Mouse (Mus musculus): ENCODE results near the gene Gnb2. TPM values are rescaled to one million over a fixed set of nuclear protein-coding genes. Genes with fewer than 3 reads are reported as not detected.

The Gnb2 gene
- polyA plus RNA-seq, 1 experiment, result 762 TPM

DNA sequence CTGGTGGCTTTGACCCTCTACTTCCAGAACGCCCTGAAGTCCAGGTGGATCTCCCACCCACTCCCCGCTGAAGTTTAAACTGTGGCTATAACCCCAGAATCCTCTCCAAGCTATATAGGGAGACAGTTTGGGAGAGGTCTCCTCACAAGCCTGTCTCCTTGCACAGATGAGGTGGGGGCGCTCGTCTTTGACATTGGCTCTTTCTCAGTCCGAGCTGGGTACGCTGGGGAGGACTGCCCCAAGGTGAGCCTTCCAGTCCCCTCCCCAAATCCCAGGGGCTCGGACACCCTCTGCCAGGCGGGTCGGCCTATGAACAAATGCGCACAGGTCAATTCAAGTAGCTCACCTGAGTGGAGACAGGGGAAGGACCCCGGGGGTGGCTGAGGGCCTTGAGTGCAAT, 20.6 kb upstream of the Gnb2 start:
- no peak overlapping the region for H3K4me3 ChIP-seq (ENCODE audit: extremely low read depth, insufficient read depth, insufficient read length)
- DNase-seq (ENCODE audit: low read depth in 1 of 2, low spot score in 2 of 2), result no peak
- H3K27me3 ChIP-seq (ENCODE audit: control insufficient read depth, insufficient read depth, low read length), result peaks cover 9% of the 10 kb centered on the region
- TF ChIP-seq POLR2A (IDR thresholded peaks at IDR 0.05; ENCODE audit: low read depth, low read length) (no peak), CTCF (IDR thresholded peaks at IDR 0.05; ENCODE audit: extremely low read depth, insufficient read depth, insufficient read length, insufficient replicate concordance) (no peak)
- 47% methylated on average over 11 of the region's 11 CpGs for WGBS
- no peaks in the 10 kb centered on the region for H3K36me3 ChIP-seq (ENCODE audit: control insufficient read depth, insufficient read depth, low read length)
- no peaks in the 10 kb centered on the region for H3K4me1 ChIP-seq (ENCODE audit: control insufficient read depth, insufficient read depth, insufficient read length)
- no peak overlapping the region for H3K27ac ChIP-seq (ENCODE audit: insufficient read depth, low read length)

DNA sequence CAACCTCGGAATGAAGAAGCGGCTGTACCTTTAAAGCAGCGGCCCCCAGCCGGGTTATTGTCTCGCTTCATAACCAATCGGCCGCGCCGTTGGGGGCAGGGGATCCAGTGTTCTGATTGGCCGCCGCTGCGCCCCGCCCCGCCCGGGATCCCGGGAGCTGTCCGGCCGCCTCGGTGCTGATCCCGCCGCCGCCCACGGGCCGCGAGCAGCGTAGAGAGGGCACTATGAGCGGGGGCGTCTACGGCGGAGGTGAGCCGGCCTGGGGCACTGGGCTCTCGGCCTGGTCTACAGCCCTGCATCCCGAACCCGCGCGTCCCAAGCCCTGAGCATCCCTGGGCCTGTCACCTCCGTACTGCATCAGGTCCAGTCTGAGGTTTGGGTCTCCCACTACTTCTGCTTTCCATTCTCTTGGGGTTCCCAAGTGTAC, 20.1 kb upstream of the Gnb2 start, which contains the start of gene Actl6b:
Gene Actl6b (plus strand): TSS at position 107 of the 427 bp plus-strand sequence.
- DNase-seq (ENCODE audit: low read depth in 1 of 2, low spot score in 2 of 2), result no peak
- H3K27me3 ChIP-seq (ENCODE audit: control insufficient read depth, insufficient read depth, low read length), result peaks cover 9% of the 10 kb centered on the region
- no peaks in the 10 kb centered on the region for H3K4me1 ChIP-seq (ENCODE audit: control insufficient read depth, insufficient read depth, insufficient read length)
- WGBS, result 2% methylated on average over 37 of the region's 37 CpGs
- no peak within 1 kb of the TSS for H3K27ac ChIP-seq (ENCODE audit: insufficient read depth, low read length)
- TF ChIP-seq CTCF (IDR thresholded peaks at IDR 0.05; ENCODE audit: extremely low read depth, insufficient read depth, insufficient read length, insufficient replicate concordance), result no peak
- TF ChIP-seq POLR2A (IDR thresholded peaks at IDR 0.05; ENCODE audit: low read depth, low read length), result no peak
- no peak within 1 kb of the TSS for H3K4me3 ChIP-seq (ENCODE audit: extremely low read depth, insufficient read depth, insufficient read length)
- H3K36me3 ChIP-seq (ENCODE audit: control insufficient read depth, insufficient read depth, low read length), result no peaks in the 10 kb centered on the region

DNA sequence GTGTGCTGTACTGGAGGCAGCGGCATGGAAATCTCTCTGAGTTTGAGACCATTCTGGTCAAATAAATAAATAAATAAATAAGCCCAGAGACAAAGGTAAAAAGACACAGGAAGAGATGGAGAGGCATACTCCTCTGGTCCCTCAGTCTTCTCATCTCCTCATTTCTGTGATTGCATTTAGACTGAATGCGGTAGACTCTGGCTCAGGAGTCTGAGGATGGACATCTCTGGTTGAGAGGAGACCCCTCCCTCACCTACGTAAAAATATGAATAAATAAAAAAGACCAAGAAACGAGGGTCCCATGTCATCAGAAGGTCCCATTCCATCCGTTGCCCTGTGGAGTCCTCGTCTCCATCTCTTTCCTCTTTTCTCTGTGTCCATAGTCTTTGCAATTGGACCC, 19.7 kb upstream of the Gnb2 start:
- Histone ChIP-seq H3K27me3 (ENCODE audit: control insufficient read depth, insufficient read depth, low read length) (peaks cover 9% of the 10 kb centered on the region), H3K4me1 (ENCODE audit: control insufficient read depth, insufficient read depth, insufficient read length) (no peaks in the 10 kb centered on the region), H3K36me3 (ENCODE audit: control insufficient read depth, insufficient read depth, low read length) (no peaks in the 10 kb centered on the region), H3K4me3 (ENCODE audit: extremely low read depth, insufficient read depth, insufficient read length) (no peak overlapping the region), H3K27ac (ENCODE audit: insufficient read depth, low read length) (no peak overlapping the region)
- DNase-seq (ENCODE audit: low read depth in 1 of 2, low spot score in 2 of 2), result no peak
- no peak for TF ChIP-seq CTCF (IDR thresholded peaks at IDR 0.05; ENCODE audit: extremely low read depth, insufficient read depth, insufficient read length, insufficient replicate concordance)
- TF ChIP-seq POLR2A (IDR thresholded peaks at IDR 0.05; ENCODE audit: low read depth, low read length), result no peak
- 31% methylated on average over 6 of the region's 6 CpGs for WGBS

DNA sequence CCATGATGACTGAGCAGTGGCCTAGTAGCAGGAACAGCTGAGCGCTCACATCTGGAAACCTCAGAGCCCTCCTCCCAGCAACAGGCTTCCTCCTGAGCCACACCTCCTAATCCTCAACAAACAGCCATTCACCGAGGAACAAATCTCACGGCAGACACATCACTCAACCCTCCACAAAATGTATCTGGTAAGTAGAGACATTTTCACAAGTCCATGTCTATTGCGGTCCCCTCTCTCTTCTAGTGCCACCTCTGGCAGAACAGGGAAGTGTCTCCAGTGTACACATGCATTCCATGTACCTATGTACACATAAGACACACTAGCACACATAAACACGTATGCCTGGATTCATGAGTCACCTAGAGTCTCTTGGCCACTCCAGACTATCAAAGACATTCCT, 17.8 kb upstream of the Gnb2 start:
- peaks cover 9% of the 10 kb centered on the region for H3K27me3 ChIP-seq (ENCODE audit: control insufficient read depth, insufficient read depth, low read length)
- H3K27ac ChIP-seq (ENCODE audit: insufficient read depth, low read length), result no peak overlapping the region
- no peaks in the 10 kb centered on the region for H3K4me1 ChIP-seq (ENCODE audit: control insufficient read depth, insufficient read depth, insufficient read length)
- no peak for TF ChIP-seq POLR2A (IDR thresholded peaks at IDR 0.05; ENCODE audit: low read depth, low read length)
- DNase-seq (ENCODE audit: low read depth in 1 of 2, low spot score in 2 of 2), result no peak
- no peak overlapping the region for H3K4me3 ChIP-seq (ENCODE audit: extremely low read depth, insufficient read depth, insufficient read length)
- 83% methylated on average over 5 of the region's 5 CpGs for WGBS
- no peaks in the 10 kb centered on the region for H3K36me3 ChIP-seq (ENCODE audit: control insufficient read depth, insufficient read depth, low read length)

DNA sequence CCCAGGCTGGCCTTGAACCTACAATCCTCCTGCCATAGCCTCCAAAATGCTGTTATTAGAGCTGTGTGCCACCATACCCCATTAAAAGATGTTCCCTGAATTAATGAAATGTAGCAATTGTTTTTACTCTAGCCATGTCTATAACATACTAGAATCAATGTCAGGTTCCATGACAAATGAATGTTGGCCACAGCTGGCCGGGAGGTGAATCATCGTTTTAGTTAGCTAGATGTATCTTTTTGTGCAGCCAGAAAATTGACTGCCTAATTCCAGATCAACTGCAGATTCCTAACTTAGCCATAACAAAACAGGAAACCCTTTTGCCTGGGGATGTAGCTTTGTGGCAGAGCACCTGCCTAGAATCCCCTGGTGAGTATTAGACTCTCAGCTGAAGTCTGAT, 16.5 kb upstream of the Gnb2 start:
- H3K27me3 ChIP-seq (ENCODE audit: control insufficient read depth, insufficient read depth, low read length), result peaks cover 9% of the 10 kb centered on the region
- H3K4me3 ChIP-seq (ENCODE audit: extremely low read depth, insufficient read depth, insufficient read length), result no peak overlapping the region
- H3K4me1 ChIP-seq (ENCODE audit: control insufficient read depth, insufficient read depth, insufficient read length), result no peaks in the 10 kb centered on the region
- DNase-seq (ENCODE audit: low read depth in 1 of 2, low spot score in 2 of 2), result no peak
- 85% methylated on average over 2 of the region's 2 CpGs for WGBS
- H3K27ac ChIP-seq (ENCODE audit: insufficient read depth, low read length), result no peak overlapping the region
- H3K36me3 ChIP-seq (ENCODE audit: control insufficient read depth, insufficient read depth, low read length), result no peaks in the 10 kb centered on the region
- TF ChIP-seq CTCF (IDR thresholded peaks at IDR 0.05; ENCODE audit: extremely low read depth, insufficient read depth, insufficient read length, insufficient replicate concordance) (no peak), POLR2A (IDR thresholded peaks at IDR 0.05; ENCODE audit: low read depth, low read length) (no peak)

DNA sequence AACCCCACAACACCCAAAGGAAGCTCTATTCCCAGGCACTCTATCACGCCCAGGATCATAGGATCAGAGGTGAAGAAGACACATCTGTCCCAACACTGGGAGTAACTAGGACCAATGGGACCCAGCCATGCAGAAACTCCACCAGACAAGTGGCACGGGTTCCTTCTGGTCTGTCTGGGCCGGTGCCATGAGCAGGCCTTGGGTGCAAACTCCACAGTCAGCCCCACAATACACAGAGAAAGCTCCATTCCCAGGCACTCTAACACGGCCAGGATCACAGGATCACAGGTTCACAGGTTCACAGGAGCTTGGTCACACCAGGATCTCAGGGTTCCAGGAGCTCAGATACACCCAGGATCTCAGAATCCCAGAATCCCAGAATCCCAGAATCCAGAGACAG, 12.3 kb upstream of the Gnb2 start:
- no peaks in the 10 kb centered on the region for H3K27me3 ChIP-seq (ENCODE audit: control insufficient read depth, insufficient read depth, low read length)
- H3K4me3 ChIP-seq (ENCODE audit: extremely low read depth, insufficient read depth, insufficient read length), result no peak overlapping the region
- H3K4me1 ChIP-seq (ENCODE audit: control insufficient read depth, insufficient read depth, insufficient read length), result no peaks in the 10 kb centered on the region
- DNase-seq (ENCODE audit: low read depth in 1 of 2, low spot score in 2 of 2), result no peak
- 82% methylated on average over 4 of the region's 4 CpGs for WGBS
- TF ChIP-seq CTCF (IDR thresholded peaks at IDR 0.05; ENCODE audit: extremely low read depth, insufficient read depth, insufficient read length, insufficient replicate concordance) (no peak), POLR2A (IDR thresholded peaks at IDR 0.05; ENCODE audit: low read depth, low read length) (no peak)
- H3K27ac ChIP-seq (ENCODE audit: insufficient read depth, low read length), result no peak overlapping the region
- H3K36me3 ChIP-seq (ENCODE audit: control insufficient read depth, insufficient read depth, low read length), result no peaks in the 10 kb centered on the region

DNA sequence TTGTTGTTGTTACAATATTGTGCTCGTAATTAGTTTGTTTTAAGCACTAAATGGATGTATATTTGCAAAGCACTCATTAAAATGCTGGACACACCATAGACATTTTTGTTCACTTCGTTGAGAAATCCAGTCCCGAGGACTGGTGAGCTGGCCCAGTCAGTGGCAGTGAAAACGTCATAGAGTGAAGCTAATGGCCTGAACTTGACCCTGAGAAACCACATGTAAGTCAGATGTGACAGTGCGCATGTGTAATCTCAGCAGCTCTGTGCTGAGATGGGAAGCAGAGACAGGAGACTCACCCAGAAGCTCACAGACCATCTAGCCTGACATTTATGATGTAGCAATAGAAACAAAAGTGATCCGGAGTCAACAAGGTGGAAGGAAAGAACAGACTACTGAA, 11.6 kb upstream of the Gnb2 start:
- H3K27me3 ChIP-seq (ENCODE audit: control insufficient read depth, insufficient read depth, low read length), result no peaks in the 10 kb centered on the region
- H3K4me3 ChIP-seq (ENCODE audit: extremely low read depth, insufficient read depth, insufficient read length), result no peak overlapping the region
- WGBS, result 79% methylated on average over 6 of the region's 6 CpGs
- TF ChIP-seq CTCF (IDR thresholded peaks at IDR 0.05; ENCODE audit: extremely low read depth, insufficient read depth, insufficient read length, insufficient replicate concordance) (no peak), POLR2A (IDR thresholded peaks at IDR 0.05; ENCODE audit: low read depth, low read length) (no peak)
- no peak for DNase-seq (ENCODE audit: low read depth in 1 of 2, low spot score in 2 of 2)
- H3K36me3 ChIP-seq (ENCODE audit: control insufficient read depth, insufficient read depth, low read length), result no peaks in the 10 kb centered on the region
- H3K27ac ChIP-seq (ENCODE audit: insufficient read depth, low read length), result no peak overlapping the region
- H3K4me1 ChIP-seq (ENCODE audit: control insufficient read depth, insufficient read depth, insufficient read length), result no peaks in the 10 kb centered on the region
